Comparison of ENCODE assay signal across 35 mouse cellular contexts in the genomic region with DNA sequence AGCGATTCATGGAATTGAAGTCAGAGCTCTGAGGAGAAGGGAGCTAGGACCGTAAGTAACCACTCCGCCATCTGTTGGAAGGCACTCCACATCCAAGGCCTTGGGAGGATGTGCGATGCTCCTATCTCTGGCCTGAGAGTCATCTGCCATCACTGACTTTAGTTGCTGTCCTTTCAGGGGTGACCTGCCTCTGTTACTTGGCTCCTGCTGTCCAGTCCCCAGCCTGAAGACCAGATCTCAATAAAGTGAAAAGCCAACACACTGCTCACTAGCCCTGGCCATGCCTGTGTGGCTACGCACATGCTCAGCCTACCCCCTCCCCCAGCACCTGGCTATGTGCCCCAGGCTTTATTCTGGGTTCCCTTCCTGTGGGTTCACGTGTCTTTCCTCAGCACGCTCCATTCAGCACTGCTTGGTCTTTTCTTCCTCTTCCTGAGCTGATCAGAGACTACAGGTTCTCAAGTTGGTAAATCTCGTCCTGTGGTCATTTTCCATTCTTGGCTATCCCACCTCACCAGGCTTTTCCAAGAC. TPM values are rescaled to one million over a fixed set of nuclear protein-coding genes. Genes with fewer than 3 reads are reported as not detected.
DNase-seq lines count a peak whose midpoint lies in the region; ATAC-seq and TF ChIP-seq lines count a peak whose summit lies in the region.
"Had no signal": no experiment of that assay in that cellular context is flagged by ENCODE, and none has a peak within 500 bp of the region (broad histone marks: within the 10 kb centered on the region; RNA-seq: fewer than 3 reads in every experiment).

No protein-coding gene starts in this region.

- H3K4me3 ChIP-seq in embryonic facial prominence, embryonic 12.5 days = no peak overlapping the region
- no peak overlapping the region for H3K4me3 ChIP-seq in embryonic facial prominence, embryonic 10.5 days
- H3K4me3 ChIP-seq in hindbrain, postnatal 0 days (ENCODE audit: low read length) = no peak overlapping the region
- no peak overlapping the region for H3K4me3 ChIP-seq in hindbrain, embryonic 12.5 days
- H3K4me3 ChIP-seq in midbrain, embryonic 10.5 days = no peak overlapping the region
- no peak overlapping the region for H3K4me3 ChIP-seq in midbrain, postnatal 0 days (ENCODE audit: low read depth, low read length)
- no peak overlapping the region for H3K4me3 ChIP-seq in limb, embryonic 12.5 days (replicated peaks)
- H3K4me3 ChIP-seq: heart, embryonic 15.5 days; hindbrain, embryonic 13.5 days; limb, embryonic 15.5 days; liver, embryonic 13.5 days; myocyte; neural tube, embryonic 12.5 days; stomach, embryonic 15.5 days had no signal

- no peaks in the 10 kb centered on the region for H3K27me3 ChIP-seq in embryonic facial prominence, embryonic 12.5 days
- no peaks in the 10 kb centered on the region for H3K27me3 ChIP-seq in embryonic facial prominence, embryonic 10.5 days (replicated peaks; ENCODE audit: low read depth, poor library complexity, severe bottlenecking)
- no peaks in the 10 kb centered on the region for H3K27me3 ChIP-seq in hindbrain, postnatal 0 days (ENCODE audit: insufficient read depth, low read length)
- H3K27me3 ChIP-seq in hindbrain, embryonic 12.5 days = no peaks in the 10 kb centered on the region
- H3K27me3 ChIP-seq in midbrain, embryonic 10.5 days (ENCODE audit: low read depth, poor library complexity, severe bottlenecking) = 0 out of 2 replicates have a peak, but pooled peaks cover 2% of the 10 kb centered on the region
- H3K27me3 ChIP-seq in midbrain, postnatal 0 days (ENCODE audit: insufficient read depth, low read length) = no peaks in the 10 kb centered on the region
- no peaks in the 10 kb centered on the region for H3K27me3 ChIP-seq in limb, embryonic 12.5 days
- H3K27me3 ChIP-seq: hindbrain, embryonic 13.5 days; limb, embryonic 15.5 days; liver, embryonic 13.5 days; neural tube, embryonic 12.5 days; stomach, embryonic 15.5 days had no signal

- no peak for DNase-seq in embryonic facial prominence, embryonic 10.5 days (ENCODE audit: low spot score)
- peak; percentile 24 for DNase-seq in hindbrain, postnatal 0 days (ENCODE audit: low spot score)
- DNase-seq in midbrain, embryonic 10.5 days (ENCODE audit: low spot score) = no peak
- no peak for DNase-seq in midbrain, postnatal 0 days (ENCODE audit: low spot score)
- DNase-seq: adrenal gland, postnatal 10 days; cerebellum, adult 11-12 months; gastrocnemius, postnatal 10 days; kidney, adult 11 months; kidney, postnatal 14 days; liver, embryonic 13.5 days; lung, adult 18-20 months; right cerebral cortex, postnatal 14 days had no signal

- WGBS in embryonic facial prominence, embryonic 12.5 days = 67% methylated on average over 8 of the region's 8 CpGs
- WGBS in embryonic facial prominence, embryonic 10.5 days = 71% methylated on average over 8 of the region's 8 CpGs
- WGBS in hindbrain, postnatal 0 days = 56% methylated on average over 8 of the region's 8 CpGs
- 75% methylated on average over 8 of the region's 8 CpGs for WGBS in hindbrain, embryonic 12.5 days
- WGBS in midbrain, embryonic 10.5 days = 85% methylated on average over 8 of the region's 8 CpGs
- WGBS in midbrain, postnatal 0 days = 74% methylated on average over 8 of the region's 8 CpGs
- whole genome bisulfite sequencing in limb, embryonic 12.5 days = 69% methylated on average over 8 of the region's 8 CpGs

- H3K9ac ChIP-seq in embryonic facial prominence, embryonic 12.5 days = no peak overlapping the region
- H3K9ac ChIP-seq in hindbrain, postnatal 0 days (replicated peaks; ENCODE audit: low read length) = no peak overlapping the region
- H3K9ac ChIP-seq in hindbrain, embryonic 12.5 days = no peak overlapping the region
- H3K9ac ChIP-seq in midbrain, postnatal 0 days (replicated peaks; ENCODE audit: low read length, poor library complexity, severe bottlenecking) = no peak overlapping the region
- H3K9ac ChIP-seq in limb, embryonic 12.5 days (replicated peaks) = no peak overlapping the region
- H3K9ac ChIP-seq: heart, embryonic 15.5 days; hindbrain, embryonic 13.5 days; limb, embryonic 15.5 days; liver, embryonic 13.5 days; neural tube, embryonic 12.5 days; stomach, embryonic 15.5 days had no signal

- no peaks in the 10 kb centered on the region for H3K36me3 ChIP-seq in embryonic facial prominence, embryonic 12.5 days
- no peaks in the 10 kb centered on the region for H3K36me3 ChIP-seq in embryonic facial prominence, embryonic 10.5 days (replicated peaks)
- H3K36me3 ChIP-seq in hindbrain, postnatal 0 days (ENCODE audit: insufficient read depth, low read length) = no peaks in the 10 kb centered on the region
- H3K36me3 ChIP-seq in hindbrain, embryonic 12.5 days = no peaks in the 10 kb centered on the region
- no peaks in the 10 kb centered on the region for H3K36me3 ChIP-seq in midbrain, embryonic 10.5 days
- no peaks in the 10 kb centered on the region for H3K36me3 ChIP-seq in midbrain, postnatal 0 days (ENCODE audit: insufficient read depth, low read length)
- H3K36me3 ChIP-seq in limb, embryonic 12.5 days = no peaks in the 10 kb centered on the region
- H3K36me3 ChIP-seq: heart, embryonic 15.5 days; hindbrain, embryonic 13.5 days; limb, embryonic 15.5 days; liver, embryonic 13.5 days; neural tube, embryonic 12.5 days; stomach, embryonic 15.5 days had no signal

- ATAC-seq in embryonic facial prominence, embryonic 12.5 days (ENCODE audit: insufficient number of reproducible peaks, insufficient read depth, low FRiP score, low TSS enrichment) = no peak
- no peak for ATAC-seq in hindbrain, postnatal 0 days
- ATAC-seq in hindbrain, embryonic 12.5 days (ENCODE audit: low FRiP score) = no peak
- no peak for ATAC-seq in midbrain, postnatal 0 days (ENCODE audit: low FRiP score)
- no peak for ATAC-seq in limb, embryonic 12.5 days (ENCODE audit: insufficient number of reproducible peaks, insufficient read depth, low FRiP score, low TSS enrichment, low read depth)
- ATAC-seq: inflammation-experienced regulatory T-cells, adult 6 months; lung, postnatal 0 days; midbrain, embryonic 16.5 days; Patski had no signal

- H3K27ac ChIP-seq in embryonic facial prominence, embryonic 12.5 days = peak overlapping the region; percentile 41; the same call in 1 of the 2 replicates
- no peak overlapping the region for H3K27ac ChIP-seq in embryonic facial prominence, embryonic 10.5 days (replicated peaks)
- H3K27ac ChIP-seq in hindbrain, postnatal 0 days = no peak overlapping the region
- H3K27ac ChIP-seq in hindbrain, embryonic 12.5 days = no peak overlapping the region
- peak overlapping the region; percentile 46; the same call in 1 of the 2 replicates for H3K27ac ChIP-seq in midbrain, embryonic 10.5 days (replicated peaks)
- no peak overlapping the region for H3K27ac ChIP-seq in midbrain, postnatal 0 days (ENCODE audit: low read depth, low read length)
- 0 out of 2 replicates have a peak overlapping the region, but pooled peaks have one; percentile 35 for H3K27ac ChIP-seq in limb, embryonic 12.5 days
- H3K27ac ChIP-seq: heart, embryonic 15.5 days; hindbrain, embryonic 13.5 days; limb, embryonic 15.5 days; liver, embryonic 13.5 days; macrophage; neural tube, embryonic 12.5 days; stomach, embryonic 15.5 days had no signal

- H3K9me3 ChIP-seq in embryonic facial prominence, embryonic 12.5 days = no peaks in the 10 kb centered on the region
- H3K9me3 ChIP-seq in embryonic facial prominence, embryonic 10.5 days = no peaks in the 10 kb centered on the region
- H3K9me3 ChIP-seq in hindbrain, postnatal 0 days (ENCODE audit: low read length) = no peaks in the 10 kb centered on the region
- H3K9me3 ChIP-seq in hindbrain, embryonic 12.5 days (replicated peaks) = no peaks in the 10 kb centered on the region
- no peaks in the 10 kb centered on the region for H3K9me3 ChIP-seq in midbrain, embryonic 10.5 days (replicated peaks)
- H3K9me3 ChIP-seq in midbrain, postnatal 0 days (ENCODE audit: low read length) = no peaks in the 10 kb centered on the region
- no peaks in the 10 kb centered on the region for H3K9me3 ChIP-seq in limb, embryonic 12.5 days
- H3K9me3 ChIP-seq: heart, embryonic 15.5 days; hindbrain, embryonic 13.5 days; limb, embryonic 15.5 days; liver, embryonic 13.5 days; neural tube, embryonic 12.5 days; stomach, embryonic 15.5 days had no signal

- no peak overlapping the region; the same call in 1 of the 2 replicates for H3K4me2 ChIP-seq in embryonic facial prominence, embryonic 12.5 days (replicated peaks)
- no peak overlapping the region for H3K4me2 ChIP-seq in hindbrain, postnatal 0 days (ENCODE audit: low read depth, low read length)
- no peak overlapping the region for H3K4me2 ChIP-seq in hindbrain, embryonic 12.5 days (replicated peaks)
- no peak overlapping the region for H3K4me2 ChIP-seq in midbrain, postnatal 0 days (ENCODE audit: low read depth, low read length, poor library complexity, severe bottlenecking)
- no peak overlapping the region for H3K4me2 ChIP-seq in limb, embryonic 12.5 days
- H3K4me2 ChIP-seq: heart, embryonic 15.5 days; hindbrain, embryonic 13.5 days; limb, embryonic 15.5 days; liver, embryonic 13.5 days; neural tube, embryonic 12.5 days; stomach, embryonic 15.5 days had no signal

- H3K4me1 ChIP-seq in embryonic facial prominence, embryonic 12.5 days = peaks cover 11% of the 10 kb centered on the region
- peaks cover 26% of the 10 kb centered on the region for H3K4me1 ChIP-seq in embryonic facial prominence, embryonic 10.5 days
- peaks cover 11% of the 10 kb centered on the region; the same call in 1 of the 2 replicates for H3K4me1 ChIP-seq in hindbrain, postnatal 0 days (ENCODE audit: insufficient read depth, low read length)
- peaks cover 20% of the 10 kb centered on the region for H3K4me1 ChIP-seq in hindbrain, embryonic 12.5 days
- H3K4me1 ChIP-seq in midbrain, embryonic 10.5 days = peaks cover 38% of the 10 kb centered on the region
- H3K4me1 ChIP-seq in midbrain, postnatal 0 days (ENCODE audit: insufficient read depth, low read length) = peaks cover 6% of the 10 kb centered on the region; the same call in 1 of the 2 replicates
- H3K4me1 ChIP-seq in limb, embryonic 12.5 days (replicated peaks) = peaks cover 23% of the 10 kb centered on the region
- H3K4me1 ChIP-seq: heart, embryonic 15.5 days; liver, embryonic 13.5 days had no signal

- no peak for TF ChIP-seq CTCF in hindbrain, postnatal 0 days (IDR thresholded peaks at IDR 0.05; ENCODE audit: low read depth)
- TF ChIP-seq CTCF in midbrain, postnatal 0 days (IDR thresholded peaks at IDR 0.05) = no peak

RNA-seq across cellular contexts. Expression of a gene that starts 41.1 kb away (rescaled TPM):
- 0.37 TPM in 1 of 2 replicates, not detected in the other for polyA plus RNA-seq in embryonic facial prominence, embryonic 12.5 days (2016; fragmentation: Nextera tagmentation; extraction: Ambion mirVana)
- polyA plus RNA-seq in embryonic facial prominence, embryonic 10.5 days (2016; fragmentation: Nextera tagmentation; extraction: Ambion mirVana) = 0.24 TPM in 1 of 2 replicates, not detected in the other
- total RNA-seq in hindbrain, postnatal 0 days (2014; rRNA removed) = not detected in 2 replicates
- polyA plus RNA-seq in hindbrain, postnatal 0 days (2015; fragmentation: Nextera tagmentation; extraction: Ambion mirVana) = not detected in 2 replicates
- not detected in 2 replicates for polyA plus RNA-seq in hindbrain, embryonic 12.5 days (2016; fragmentation: Nextera tagmentation; extraction: Ambion mirVana)
- polyA plus RNA-seq in midbrain, embryonic 10.5 days (2016; fragmentation: Nextera tagmentation; extraction: Ambion mirVana) = not detected in 2 replicates
- not detected in 2 replicates for total RNA-seq in midbrain, postnatal 0 days (2014; rRNA removed)
- not detected in 2 replicates for polyA plus RNA-seq in midbrain, postnatal 0 days (2015; fragmentation: Nextera tagmentation; extraction: Ambion mirVana)
- polyA plus RNA-seq in limb, embryonic 12.5 days (2016; fragmentation: Nextera tagmentation; extraction: Ambion mirVana) = not detected in 2 replicates
- total RNA-seq: adrenal gland, postnatal 10 days; gastrocnemius, postnatal 10 days; heart, postnatal 25 days; layer of hippocampus, adult 8-10 months; left cerebral cortex, adult 18-20 months; left cerebral cortex, postnatal 14 days; megakaryocyte-erythroid progenitor cell, adult 5-6 weeks; MEL had no signal
- polyA plus RNA-seq: embryonic facial prominence, embryonic 11.5 days; gonadal fat pad, adult 2 months; heart, embryonic 15.5 days; hindbrain, embryonic 13.5 days; inflammation-experienced regulatory T-cells, adult 6 months; kidney, embryonic 14.5 days; limb, embryonic 15.5 days; liver, embryonic 13.5 days; lung, postnatal 0 days; macrophage; midbrain, embryonic 16.5 days; myocyte; neural tube, embryonic 12.5 days; Patski; stomach, embryonic 15.5 days had no signal

Comparison
In these comparisons a context has a peak if more than half of its experiments do, and no peak if none do; other contexts are left out.
1. H3K27ac ChIP-seq: peak in embryonic facial prominence, embryonic 12.5 days (single experiment), midbrain, embryonic 10.5 days (single experiment) and limb, embryonic 12.5 days (single experiment); none in embryonic facial prominence, embryonic 10.5 days (single experiment), hindbrain, postnatal 0 days (single experiment), hindbrain, embryonic 12.5 days (single experiment) and midbrain, postnatal 0 days (single experiment).